Mouse (Mus musculus): ENCODE measurements around the gene Dnase2b.

The Dnase2b gene

DNA sequence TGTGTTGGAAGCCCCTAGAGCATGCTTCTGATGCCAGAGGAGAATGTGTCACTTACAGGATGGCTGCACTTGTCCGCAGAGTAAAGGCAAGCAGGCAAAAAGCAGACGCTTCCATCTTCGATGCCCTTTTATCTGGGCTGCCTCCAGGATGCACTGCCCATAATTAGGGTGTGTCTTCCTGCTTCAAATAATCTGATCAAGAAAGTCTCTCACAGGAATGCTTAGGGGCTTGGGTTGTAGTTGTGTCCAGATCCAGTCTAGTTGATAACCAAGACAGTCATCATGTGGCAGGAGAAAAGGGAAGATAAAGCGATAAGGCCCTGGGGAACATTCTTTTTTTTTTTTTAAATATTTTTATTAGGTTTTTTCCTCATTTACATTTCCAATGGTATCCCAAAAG is at the start of gene Dnase2b:
Gene Dnase2b, minus strand, starts transcription at position 101 of the 400 bp plus-strand sequence.
- no peak for DNase-seq (ENCODE audit: extremely low read depth, insufficient read length, low spot score)

DNA sequence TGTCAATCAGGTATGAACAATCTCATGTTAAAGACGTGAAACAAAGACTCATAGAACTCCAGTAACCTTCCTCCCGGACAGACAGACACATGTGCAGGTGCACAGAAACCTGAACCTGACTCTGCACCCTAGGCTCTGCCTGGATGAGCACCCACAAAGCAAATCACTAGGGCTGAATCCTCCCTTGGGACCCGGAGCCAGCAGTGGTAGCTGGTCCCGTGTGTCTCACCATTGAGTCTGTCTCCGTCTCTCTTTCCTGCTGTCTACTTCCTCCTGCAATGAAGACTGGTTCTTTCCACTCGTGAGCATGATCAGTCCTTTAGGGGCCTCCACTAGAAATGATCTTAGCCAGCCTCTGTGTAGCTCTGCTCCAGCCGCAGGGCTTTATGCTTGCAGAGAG is 46.5 kb upstream of the Dnase2b start:
- no peak for DNase-seq (ENCODE audit: extremely low read depth, insufficient read length, low spot score)

DNA sequence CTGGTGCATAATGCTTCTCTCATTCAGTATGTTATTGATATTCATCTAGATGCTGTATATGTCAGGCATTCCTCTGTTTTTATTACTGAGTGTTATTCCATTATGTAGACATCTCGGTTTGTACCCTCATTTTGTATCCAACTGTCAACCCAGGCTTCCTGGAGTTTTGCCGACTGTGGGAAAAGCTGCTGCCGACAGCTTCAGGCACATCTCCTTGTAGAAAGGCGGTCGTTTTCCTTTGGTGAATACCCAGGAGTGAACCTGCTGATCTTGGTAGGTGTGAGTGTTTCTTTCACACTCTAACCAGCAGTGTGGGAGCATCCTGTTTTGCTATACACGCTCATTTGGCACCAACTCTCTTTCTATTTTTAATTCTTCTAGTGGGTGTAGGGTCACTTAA is 45.6 kb upstream of the Dnase2b start:
- DNase-seq (ENCODE audit: extremely low read depth, insufficient read length, low spot score): no peak

DNA sequence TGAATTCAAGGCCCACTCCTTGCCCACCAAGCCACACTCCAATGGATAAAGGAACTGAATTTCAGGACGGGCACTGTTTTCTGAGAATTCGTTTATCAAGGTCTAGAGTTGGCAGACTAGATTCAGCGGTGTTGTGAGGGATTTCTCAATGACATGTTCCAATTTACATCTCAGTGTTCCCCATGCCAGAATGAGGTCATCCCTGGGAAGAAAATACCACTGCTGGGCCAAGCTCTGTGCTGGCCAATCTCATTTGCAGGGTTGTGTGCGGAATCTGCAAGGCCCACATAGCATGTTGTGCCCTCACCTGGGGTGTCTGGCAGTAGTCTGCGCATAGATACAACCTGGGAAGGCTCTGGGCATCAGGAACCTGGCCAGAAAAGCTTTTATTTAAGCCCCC is 43.9 kb upstream of the Dnase2b start:
- no peak for DNase-seq (ENCODE audit: extremely low read depth, insufficient read length, low spot score)

DNA sequence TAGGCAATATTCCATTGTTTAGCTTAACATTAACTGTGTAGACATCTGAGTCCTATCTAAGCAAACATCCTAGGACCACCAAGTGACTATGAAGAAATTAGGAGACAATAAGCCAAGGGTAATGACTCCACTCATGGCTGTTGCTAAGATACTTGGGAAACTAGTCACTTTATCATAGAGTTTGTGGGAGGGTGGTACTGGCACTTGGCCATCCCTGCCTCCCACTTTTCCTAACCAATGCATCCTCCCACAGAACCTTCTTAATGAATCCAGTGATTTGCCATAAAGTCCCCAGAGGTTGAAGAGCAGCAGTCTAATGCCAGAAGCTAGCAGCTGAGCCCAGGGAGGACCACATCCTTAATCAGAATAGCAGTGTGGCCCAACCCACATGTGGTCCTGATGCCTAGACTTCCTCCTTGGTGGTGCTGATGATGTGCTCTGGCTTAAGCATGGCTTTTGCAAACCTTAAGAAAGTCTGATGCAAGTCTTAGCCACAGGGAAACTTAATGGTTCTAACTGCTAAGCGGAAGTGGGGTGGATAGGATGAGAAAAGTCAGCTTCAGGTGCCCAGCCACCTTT is 42.8 kb upstream of the Dnase2b start:
- DNase-seq (ENCODE audit: extremely low read depth, insufficient read length, low spot score): no peak

DNA sequence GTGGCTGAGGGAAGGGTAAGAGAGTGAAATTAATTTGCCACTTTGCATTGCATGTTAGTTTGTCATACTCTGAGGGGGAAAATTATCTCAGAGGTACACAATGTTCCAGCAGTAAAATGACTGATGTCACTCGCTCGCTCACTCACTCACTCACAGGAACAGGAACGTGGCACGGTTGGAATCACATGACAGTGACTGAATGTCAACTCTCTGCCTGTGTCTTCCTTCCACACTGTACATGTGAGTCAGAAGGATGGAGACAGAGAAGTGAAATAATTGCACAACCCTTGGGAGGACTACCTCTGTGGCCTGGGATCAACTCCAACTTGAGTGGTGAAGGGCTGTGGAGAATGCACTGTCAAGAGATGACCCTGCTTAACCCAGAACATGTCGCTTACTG is 42.0 kb upstream of the Dnase2b start:
- peak; percentile 14 for DNase-seq (ENCODE audit: extremely low read depth, insufficient read length, low spot score)

DNA sequence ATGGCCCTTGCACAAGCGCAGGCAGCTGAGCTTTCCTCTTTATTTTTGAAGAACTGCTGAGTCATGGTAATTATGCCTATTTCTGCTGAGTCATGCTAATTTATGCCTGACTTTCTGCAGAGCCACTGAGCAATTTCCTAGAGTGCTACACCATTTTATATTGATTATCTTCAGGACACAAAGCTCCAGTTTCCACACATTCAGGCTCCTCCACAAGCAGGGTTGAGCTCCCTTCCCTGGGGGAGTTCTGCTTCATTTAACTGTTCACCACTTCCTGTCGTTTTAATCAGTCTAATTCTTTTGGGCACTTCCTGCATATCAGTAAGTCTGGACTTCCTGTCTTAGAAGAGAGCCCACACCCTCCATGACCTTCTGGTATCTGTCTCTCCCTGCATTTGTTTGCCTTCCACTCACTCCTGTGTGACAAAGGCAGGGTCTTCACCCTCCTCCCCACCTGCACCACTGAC is 39.7 kb upstream of the Dnase2b start:
- peak; percentile 21 for DNase-seq (ENCODE audit: extremely low read depth, insufficient read length, low spot score)

DNA sequence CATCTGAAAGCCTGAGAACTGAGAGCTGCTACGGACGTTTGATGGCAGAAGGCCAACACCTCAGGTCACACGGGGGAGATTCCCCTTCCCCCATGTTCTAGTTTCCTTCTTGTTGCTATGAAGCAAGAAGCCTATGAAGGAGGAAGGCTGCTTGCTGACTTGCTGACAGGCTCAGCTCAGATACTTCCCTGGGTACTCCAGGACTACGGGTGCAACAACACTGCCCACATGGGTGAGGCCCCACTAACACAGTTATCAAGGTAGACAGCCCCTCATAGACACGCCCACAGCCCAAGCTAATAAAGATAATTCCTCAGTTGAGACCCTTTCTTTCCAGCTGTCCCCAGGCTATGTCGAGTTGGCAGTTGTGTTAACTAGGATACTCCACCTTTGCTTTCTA is 38.3 kb upstream of the Dnase2b start:
- no peak for DNase-seq (ENCODE audit: extremely low read depth, insufficient read length, low spot score)

DNA sequence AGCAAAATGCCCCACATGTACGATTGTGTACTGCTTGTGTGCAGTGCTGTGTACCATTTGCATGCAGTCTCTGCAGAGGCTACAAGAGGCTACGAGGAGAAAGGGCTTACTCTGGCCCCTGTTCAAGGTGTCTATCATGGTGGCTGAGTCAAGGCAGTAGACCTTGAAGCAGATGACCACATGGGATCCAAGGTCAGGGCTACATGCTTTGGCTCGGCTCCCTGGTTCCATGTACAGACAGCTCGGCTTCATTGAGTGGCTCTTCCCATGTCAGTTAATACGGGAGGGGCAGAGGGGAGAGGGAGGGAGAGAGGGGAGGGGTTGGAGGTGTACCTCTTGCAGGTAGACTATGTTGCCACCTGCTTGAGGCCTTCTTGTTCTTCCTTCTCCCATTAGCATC is 37.0 kb upstream of the Dnase2b start:
- DNase-seq (ENCODE audit: extremely low read depth, insufficient read length, low spot score): no peak

DNA sequence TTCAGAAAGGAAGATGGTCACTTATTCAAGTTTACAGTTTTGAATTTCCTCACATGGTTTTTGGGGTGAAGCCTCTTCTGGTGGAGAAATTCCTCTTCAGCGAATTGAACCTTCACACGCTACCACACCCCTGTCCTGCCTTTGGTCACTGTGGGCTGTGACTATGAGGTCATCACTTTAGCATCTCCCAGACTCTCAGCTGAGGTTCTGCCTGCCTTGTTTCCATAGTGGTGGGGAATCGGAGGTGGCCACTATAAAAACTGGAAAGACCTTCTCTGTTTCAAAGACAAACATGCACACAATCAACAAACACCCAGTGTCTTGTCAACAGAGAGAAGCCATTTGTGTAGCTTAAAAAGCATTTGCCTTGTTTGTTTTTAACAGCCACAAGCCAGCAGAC is 35.8 kb upstream of the Dnase2b start, which contains the start of gene 4930503B20Rik:
Gene 4930503B20Rik, minus strand, starts transcription at position 101 of the 400 bp plus-strand sequence.
- DNase-seq (ENCODE audit: extremely low read depth, insufficient read length, low spot score): no peak

DNA sequence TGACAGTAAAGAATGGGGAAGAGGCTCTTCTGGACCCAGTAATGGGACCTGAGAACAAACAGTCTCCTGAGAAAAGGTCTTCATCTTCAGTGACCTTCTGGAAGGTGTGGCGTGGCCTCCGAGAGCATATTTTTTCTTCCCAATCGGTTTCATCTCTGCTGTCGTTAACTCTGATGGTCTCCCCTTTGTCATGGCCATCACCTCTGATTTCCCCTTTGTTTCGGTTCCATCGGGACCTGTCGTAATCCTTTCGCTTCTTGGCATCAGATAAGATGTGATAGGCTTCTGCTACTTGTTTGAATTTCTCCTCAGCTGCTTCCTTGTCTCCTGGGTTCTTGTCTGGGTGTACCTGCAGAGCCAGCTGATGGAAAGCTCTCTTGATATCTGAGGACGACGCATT is 35.3 kb upstream of the Dnase2b start:
- DNase-seq (ENCODE audit: extremely low read depth, insufficient read length, low spot score): no peak

DNA sequence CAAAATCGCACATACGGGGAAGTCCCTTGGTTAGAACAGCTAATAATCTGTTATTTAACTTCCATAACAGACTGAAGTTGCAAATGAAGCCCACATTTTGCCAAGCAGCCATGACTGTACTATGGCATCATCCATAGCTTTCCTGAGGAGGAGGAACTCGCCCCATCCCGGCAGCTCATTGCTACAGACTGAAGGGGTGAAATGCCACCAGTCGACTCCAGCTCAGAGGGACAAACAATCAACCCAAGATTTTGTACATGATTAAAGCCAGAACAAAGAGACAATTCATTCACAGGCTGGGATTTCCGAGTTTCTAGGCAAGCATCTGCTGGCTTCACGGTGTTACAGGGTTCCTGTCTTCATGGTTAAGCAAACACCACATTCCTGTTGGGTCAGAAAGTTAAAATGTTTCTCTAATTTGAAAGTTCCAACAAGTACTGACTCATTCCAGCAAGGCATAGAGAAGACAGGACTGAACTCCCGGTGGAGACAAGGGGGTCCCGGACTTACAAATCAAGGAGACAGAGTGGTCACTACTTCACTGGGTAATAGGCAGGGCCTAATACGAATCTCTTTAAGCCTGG is 34.0 kb upstream of the Dnase2b start:
- DNase-seq (ENCODE audit: extremely low read depth, insufficient read length, low spot score): no peak

DNA sequence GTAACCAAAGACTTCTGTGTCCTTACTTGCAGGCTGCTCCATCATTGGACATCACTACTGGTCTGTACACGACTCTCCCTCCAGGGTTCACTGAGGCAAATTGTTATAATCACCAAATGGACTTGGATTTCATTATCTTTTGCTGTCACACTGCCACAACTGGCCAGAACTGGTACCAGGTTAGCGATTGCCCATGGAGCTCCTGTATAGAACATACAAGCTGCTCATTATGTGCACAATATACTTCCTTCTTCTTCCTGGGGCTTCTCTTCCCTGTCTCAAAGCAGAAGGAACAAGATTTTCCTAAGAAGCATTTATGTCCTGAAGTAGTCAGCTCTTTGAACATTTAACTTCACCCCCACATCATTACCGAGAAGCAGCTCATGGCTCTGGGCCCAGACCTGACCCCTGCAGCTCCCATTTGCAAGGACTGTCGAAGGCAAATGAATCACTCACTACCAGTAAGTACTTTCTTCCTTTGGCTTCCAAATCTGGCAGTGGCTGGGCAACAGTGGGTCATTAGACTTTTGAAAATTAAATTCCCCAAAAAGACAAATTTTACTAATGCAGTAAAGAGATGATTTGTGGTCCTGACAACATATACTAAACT is 26.5 kb upstream of the Dnase2b start:
- DNase-seq (ENCODE audit: extremely low read depth, insufficient read length, low spot score): no peak

DNA sequence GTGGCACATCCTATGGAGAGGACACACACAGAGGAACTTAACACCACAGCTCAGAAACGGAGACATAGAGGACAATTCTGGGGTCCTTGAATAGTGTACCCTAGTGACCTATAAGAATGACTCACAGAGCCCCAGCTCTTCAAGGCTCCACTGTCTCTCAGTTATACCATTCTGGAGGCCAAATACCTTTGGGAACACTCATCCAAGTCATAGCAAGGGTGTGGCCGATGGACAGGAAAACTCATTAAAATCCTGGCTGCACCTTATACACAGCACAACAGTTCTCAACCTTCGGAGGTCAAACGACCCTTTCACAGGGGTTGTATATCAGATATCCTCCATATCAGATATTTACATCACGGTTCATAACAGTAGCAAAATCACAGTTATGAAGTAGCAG is 17.1 kb upstream of the Dnase2b start:
- no peak for DNase-seq (ENCODE audit: extremely low read depth, insufficient read length, low spot score)

DNA sequence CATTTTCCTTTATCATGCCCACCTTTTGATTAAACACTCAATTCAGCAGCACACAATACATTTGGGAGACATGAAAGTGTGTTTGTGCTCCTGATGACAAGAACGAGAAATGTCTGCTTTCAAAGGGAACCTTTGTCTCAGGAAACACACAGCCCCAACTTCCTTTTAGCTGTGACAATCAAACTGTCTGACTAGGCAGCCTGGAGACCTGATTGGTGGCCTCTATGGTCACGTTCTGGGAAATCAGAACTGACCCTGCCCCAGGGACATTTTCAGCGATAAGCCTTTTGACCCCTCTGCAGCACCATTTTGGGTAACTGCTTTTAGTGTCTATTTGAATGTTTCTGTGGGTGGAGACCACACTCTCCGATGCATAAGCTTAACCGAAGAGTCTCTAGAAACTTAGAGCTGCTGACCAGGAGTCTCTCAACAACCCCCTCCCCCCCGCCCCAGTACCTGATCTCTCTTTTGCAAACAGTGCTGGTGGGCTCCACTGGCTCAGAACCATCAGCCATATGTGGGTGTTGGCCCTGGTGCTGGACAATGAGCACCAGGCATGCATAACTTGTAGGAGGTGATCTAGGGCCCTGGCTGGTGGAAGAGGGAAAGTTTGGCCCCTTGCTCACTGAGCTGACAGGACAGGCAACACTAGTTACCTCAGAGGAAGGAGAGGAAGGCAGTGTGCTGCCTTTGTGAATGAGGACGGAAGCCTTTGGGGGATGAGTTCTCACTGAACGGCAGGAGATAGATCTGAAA is 13.0 kb upstream of the Dnase2b start:
- no peak for DNase-seq (ENCODE audit: extremely low read depth, insufficient read length, low spot score)

DNA sequence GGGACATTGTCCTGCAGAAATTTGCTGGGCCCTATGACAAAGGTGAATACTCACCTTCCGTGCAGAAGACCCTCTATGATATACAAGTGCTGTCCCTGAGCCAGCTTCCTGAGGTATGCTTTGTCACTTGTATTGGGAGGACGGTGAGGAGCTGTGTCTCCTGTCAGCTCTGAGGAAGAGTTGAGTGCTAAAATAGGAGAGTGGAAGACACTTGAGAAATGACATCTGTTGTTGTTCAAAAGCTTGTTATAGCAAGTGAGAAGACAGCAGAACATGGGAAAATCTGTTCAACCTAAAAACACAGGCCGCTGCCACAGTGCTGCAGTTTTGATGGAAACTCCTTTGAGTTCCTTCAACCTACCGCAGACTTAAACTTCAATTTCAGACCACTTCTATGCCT is 10.4 kb upstream of the Dnase2b start:
- DNase-seq (ENCODE audit: extremely low read depth, insufficient read length, low spot score): no peak

DNA sequence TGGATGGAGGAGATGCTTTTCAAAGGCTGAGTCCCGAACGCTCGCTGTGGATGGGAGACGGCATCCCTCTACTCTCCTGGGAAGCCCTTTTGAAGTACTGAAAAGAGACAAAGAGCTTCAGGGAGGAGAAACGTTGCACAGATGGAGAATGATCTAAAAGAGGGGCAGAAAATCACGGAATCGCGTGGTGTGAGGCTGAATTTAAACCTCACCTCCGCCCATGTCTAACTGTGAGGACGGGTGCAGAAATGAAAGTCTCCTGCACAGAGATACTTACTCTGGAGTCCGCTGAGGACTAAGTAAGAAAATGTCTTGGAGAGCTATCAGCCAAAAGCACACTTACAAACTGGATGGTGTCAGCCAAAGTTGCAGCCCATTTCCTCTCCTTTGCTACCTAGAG is 6.6 kb upstream of the Dnase2b start:
- no peak for DNase-seq (ENCODE audit: extremely low read depth, insufficient read length, low spot score)

DNA sequence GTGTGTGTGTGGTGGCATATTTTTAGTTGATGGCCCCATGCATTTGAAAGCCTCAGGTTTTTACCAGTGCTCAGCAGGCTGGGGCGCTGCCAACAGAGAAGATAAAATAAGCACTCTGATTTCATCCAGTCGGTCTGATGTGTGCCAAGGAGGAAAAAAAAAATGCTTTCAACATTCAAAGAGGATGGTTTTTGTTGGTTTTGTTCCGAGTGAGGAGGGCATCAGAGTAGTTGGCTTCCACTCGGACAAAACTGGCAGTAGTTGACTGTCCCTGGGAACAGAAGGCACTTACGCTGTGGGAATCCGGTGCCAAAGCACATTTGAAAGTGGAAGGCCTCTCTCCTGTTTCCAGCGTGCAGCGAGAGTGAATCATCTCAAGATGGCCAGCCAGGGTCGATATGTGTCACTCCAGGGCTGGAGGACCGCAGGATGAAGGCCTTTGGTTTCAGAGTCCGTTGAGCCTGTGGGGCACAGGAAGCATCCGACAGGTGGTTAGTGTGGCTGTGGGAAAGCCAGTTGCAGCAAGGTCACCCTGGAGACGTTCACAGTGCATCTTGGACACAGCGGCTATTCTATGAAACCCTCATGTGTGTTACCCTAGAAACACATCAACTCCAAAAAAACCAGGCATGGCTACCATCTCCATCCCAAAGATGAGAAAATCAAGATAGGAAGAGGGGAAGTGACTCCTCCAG is 5.3 kb upstream of the Dnase2b start:
- peak; percentile 15 for DNase-seq (ENCODE audit: extremely low read depth, insufficient read length, low spot score)

DNA sequence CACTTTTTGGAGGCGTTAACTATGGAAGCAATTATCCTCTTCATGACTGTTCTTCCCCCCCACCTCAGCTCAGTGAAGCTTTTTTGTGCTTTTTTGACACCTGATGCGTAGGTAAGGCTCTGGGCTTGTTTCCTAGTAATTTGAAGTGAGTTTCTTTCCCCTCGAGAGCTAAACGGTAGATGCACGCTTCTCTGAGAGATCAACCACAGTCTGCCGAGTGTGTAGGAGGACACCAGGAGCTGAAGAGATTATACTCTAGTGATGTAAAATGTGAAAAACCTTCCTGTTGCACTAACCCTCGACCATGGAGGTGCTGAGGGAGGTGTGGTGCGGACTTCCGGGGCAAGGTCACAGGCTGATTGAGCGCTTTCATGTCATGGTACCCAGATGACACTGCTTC is 4.7 kb upstream of the Dnase2b start:
- DNase-seq (ENCODE audit: extremely low read depth, insufficient read length, low spot score): no peak

DNA sequence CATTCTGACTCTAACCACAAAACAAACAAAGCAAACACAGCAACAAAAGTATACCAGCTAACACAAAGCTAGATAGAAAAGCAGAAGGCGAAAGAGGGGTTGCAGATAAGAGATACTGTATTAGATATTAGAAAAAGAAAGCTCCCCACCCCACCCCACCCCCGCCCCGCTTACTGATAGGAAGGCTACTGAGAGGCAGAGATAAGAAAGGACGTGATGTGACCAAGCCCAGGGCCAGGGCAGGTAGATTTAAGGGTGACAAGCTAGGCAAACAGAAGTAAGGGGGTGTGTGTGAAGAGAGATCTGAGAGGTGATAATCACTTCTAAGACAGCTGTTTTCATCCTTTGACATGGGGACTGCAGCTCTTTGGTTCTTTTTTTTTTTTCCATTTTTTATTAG is 3.0 kb upstream of the Dnase2b start:
- no peak for DNase-seq (ENCODE audit: extremely low read depth, insufficient read length, low spot score)

DNA sequence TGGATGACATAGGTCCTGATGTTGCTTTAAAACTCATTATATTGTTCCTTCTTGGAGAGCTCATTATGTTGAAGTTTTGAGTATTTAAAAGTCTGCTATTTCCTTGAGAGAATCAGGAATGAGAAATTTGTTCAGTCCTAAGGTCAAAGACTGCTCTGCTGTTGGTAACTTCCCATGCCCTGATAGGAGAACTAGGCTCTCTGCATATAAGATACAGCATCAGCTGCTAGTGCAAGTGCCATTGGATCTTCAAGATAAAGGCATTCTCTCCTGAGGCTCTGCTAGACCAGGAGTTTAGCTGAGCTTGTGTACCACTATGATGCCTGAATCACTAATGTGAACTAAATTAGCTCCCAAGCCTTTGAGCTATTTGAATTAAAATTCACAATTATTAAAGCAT is 2.5 kb upstream of the Dnase2b start:
- DNase-seq (ENCODE audit: extremely low read depth, insufficient read length, low spot score): no peak
